Mouse (Mus musculus) midbrain, embryonic 10.5 days (tissue): ENCODE measurements at regions not wholly inside any gene's neighbourhood (a gene's known extent, or its start where the extent isn't known, plus 50 kb on each side); places are given as distances from the start of the nearest gene placed in this dataset.

Experiments
- DNase-seq: peaks from one replicate; pipeline ENCODE4 v3.0.0-alpha.2; 2017; ENCODE audit warnings: low spot score
- H3K27ac ChIP-seq: fragments of 300-500 bp; sonication (generic); replicated peaks from 2 replicates; pipeline ENCODE4 v1.5.1; 2016; ENCODE audit warnings: mild to moderate bottlenecking
- H3K27me3 ChIP-seq: fragments of 300-500 bp; sonication (generic); 2 replicates; pipeline ENCODE4 v1.6.1; 2016; ENCODE audit warnings: low read depth, mild to moderate bottlenecking; ENCODE audit not compliant: poor library complexity, severe bottlenecking
- H3K36me3 ChIP-seq: fragments of 300-500 bp; sonication (generic); 2 replicates; pipeline ENCODE4 v1.6.1; 2016; ENCODE audit warnings: mild to moderate bottlenecking, moderate library complexity
- H3K4me1 ChIP-seq: fragments of 300-500 bp; sonication (generic); 2 replicates; pipeline ENCODE4 v1.6.1; 2016
- H3K4me3 ChIP-seq: fragments of 300-500 bp; sonication (generic); 2 replicates; pipeline ENCODE4 v1.5.1; 2016; ENCODE audit warnings: mild to moderate bottlenecking, moderate library complexity
- H3K9me3 ChIP-seq: fragments of 300-500 bp; sonication (generic); replicated peaks from 2 replicates; pipeline ENCODE4 v1.6.1; 2016; ENCODE audit warnings: mild to moderate bottlenecking
- whole genome bisulfite sequencing: fragments of 180-500 bp; shearing (Covaris S2); methylation state at CpG from one replicate; pipeline ENCODE4 v1.1.7; 2016; 5-methylcytosine and 5-hydroxymethylcytosine counted together

DNA sequence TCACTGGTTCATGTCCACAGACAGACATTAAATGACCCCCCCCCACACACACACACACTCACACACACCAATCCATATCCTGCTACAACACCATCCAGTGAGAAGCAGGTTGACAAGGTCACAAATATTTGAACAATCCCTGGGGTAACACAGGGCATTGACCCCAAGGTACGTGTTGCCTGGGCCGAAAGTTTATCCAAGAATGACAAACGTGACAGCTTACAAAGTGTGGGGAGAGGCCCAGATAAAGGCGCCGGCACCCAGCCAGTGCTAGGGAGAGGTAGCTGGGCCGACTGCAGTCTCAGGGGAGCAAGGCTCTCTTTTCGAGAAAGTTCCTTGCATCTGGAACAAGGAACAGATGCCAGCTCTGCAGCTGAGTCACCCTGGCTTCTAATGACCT, 337.8 kb upstream of the Tbx3 start:
- DNase-seq: no peak
- Histone ChIP-seq H3K27ac (no peak overlapping the region), H3K9me3 (no peaks in the 10 kb centered on the region), H3K4me3 (no peak overlapping the region), H3K27me3 (0 out of 2 replicates have a peak, but pooled peaks cover 2% of the 10 kb centered on the region), H3K36me3 (no peaks in the 10 kb centered on the region), H3K4me1 (no peaks in the 10 kb centered on the region)
- WGBS: 79% methylated on average over 7 of the region's 7 CpGs

DNA sequence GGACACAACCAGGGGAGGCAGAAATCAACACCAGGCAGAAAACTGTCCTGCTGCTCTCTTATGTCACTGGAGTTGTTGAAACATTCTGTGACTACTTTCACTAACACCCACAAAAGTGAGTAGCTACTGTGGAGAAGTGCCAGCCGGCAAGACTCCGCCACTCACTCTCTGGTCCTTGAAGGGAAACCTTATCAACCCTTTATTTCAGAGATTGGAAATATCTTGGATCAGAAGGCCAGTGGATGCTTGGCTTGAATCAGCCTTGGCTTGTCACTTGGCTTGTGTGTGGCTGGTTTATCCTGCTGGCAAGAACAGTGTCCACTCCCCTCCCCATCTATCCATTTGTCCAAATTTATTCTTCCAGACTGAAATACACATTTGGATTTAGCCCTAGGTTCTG, 335.3 kb upstream of the Tbx3 start:
- H3K4me1 ChIP-seq: no peaks in the 10 kb centered on the region
- no peak for DNase-seq
- H3K27ac ChIP-seq: no peak overlapping the region
- no peaks in the 10 kb centered on the region for H3K9me3 ChIP-seq
- 95% methylated on average over 2 of the region's 2 CpGs for whole genome bisulfite sequencing
- 0 out of 2 replicates have a peak, but pooled peaks cover 2% of the 10 kb centered on the region for H3K27me3 ChIP-seq
- no peak overlapping the region for H3K4me3 ChIP-seq
- no peaks in the 10 kb centered on the region for H3K36me3 ChIP-seq

DNA sequence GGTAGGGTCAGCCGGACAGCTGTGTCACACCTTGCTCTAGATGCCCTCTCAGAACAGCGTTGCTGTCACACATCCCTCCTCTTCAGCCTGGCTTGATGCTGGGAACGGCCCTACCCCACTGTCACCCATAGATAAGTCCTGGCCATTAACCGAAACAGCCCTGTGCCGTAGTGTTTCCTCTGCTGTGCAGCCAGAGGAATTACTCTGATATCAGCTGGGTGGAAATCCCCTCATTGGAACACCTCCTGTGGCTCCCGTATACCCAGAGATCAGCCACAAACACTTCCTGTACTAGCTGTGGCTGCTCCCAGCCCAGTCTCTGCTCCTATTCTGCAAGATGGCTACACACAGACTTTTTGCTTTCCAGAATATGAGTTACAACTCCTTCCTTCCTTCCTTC, 334.5 kb upstream of the Tbx3 start:
- no peaks in the 10 kb centered on the region for H3K36me3 ChIP-seq
- no peaks in the 10 kb centered on the region for H3K4me1 ChIP-seq
- H3K9me3 ChIP-seq: no peaks in the 10 kb centered on the region
- H3K4me3 ChIP-seq: no peak overlapping the region
- no peak overlapping the region for H3K27ac ChIP-seq
- no peak for DNase-seq
- H3K27me3 ChIP-seq: 0 out of 2 replicates have a peak, but pooled peaks cover 2% of the 10 kb centered on the region
- 83% methylated on average over 6 of the region's 6 CpGs for WGBS

DNA sequence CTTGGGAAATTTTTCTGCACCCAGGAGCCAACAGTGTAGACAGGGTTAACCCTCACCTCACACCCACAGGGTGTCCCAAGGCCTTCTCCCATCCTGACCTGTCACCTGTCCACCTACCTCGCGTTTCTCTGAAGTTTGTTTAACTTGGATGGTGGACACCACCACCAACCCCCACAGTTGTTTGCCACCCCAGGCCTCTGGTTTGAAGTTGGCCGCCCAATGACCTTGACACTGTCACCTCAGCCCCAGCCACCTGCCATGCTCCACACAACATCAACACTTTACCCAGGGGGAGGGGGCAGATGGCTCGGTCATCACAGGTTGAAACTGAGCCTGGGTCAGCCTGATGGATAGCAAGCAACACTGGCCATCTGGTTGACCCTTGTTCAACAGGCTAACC, 332.7 kb upstream of the Tbx3 start:
- Histone ChIP-seq H3K36me3 (no peaks in the 10 kb centered on the region), H3K27ac (no peak overlapping the region), H3K4me3 (no peak overlapping the region), H3K27me3 (0 out of 2 replicates have a peak, but pooled peaks cover 2% of the 10 kb centered on the region), H3K9me3 (no peaks in the 10 kb centered on the region), H3K4me1 (no peaks in the 10 kb centered on the region)
- no peak for DNase-seq
- WGBS: 90% methylated on average over 4 of the region's 4 CpGs

DNA sequence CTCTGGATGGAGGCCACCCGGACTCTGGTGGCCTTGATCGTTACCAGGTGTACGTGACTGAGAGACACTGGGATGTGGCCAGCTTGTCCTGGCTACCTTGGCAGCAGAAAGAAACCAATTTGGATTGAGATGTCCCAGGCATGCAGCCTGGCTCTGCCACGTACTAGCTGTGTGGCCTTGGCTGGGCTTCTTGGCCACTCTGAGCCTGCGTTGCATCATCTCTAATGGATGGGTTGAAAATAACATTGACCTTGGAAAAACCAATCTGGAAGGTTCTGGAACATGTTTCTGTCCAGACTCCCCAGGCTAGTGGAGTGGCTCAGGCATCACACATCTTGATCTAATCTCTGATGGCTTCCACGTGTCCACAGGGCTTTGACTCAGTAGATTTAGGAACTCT, 331.8 kb upstream of the Tbx3 start:
- H3K36me3 ChIP-seq: no peaks in the 10 kb centered on the region
- no peak overlapping the region for H3K4me3 ChIP-seq
- DNase-seq: no peak

DNA sequence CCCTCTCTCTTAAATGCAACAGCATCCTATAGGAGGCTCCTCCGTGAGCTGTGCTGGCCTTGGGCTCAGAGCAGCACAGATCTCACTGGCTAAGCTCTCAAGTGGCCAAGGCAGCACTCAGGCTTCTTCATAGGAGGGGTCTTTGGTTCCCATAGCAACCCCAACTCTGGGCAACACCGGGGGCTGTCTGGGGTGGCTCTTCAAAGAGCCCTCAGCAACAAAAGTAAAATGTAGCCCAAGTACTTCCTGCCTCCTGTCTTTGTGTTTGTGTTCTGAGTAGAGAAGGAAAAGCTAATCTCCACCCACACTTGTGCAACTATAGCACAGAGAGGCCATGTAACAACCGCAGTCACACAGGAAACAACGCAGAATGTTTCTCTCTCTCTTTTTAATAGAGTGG, 322.2 kb upstream of the Tbx3 start:
- Histone ChIP-seq H3K4me1 (peaks cover 12% of the 10 kb centered on the region), H3K27me3 (0 out of 2 replicates have a peak, but pooled peaks cover 12% of the 10 kb centered on the region), H3K36me3 (no peaks in the 10 kb centered on the region), H3K9me3 (no peaks in the 10 kb centered on the region), H3K27ac (peak overlapping the region; percentile 30), H3K4me3 (no peak overlapping the region)
- 45% methylated on average over 4 of the region's 4 CpGs for WGBS
- peak; percentile 20 for DNase-seq

More for the DNA sequence above, 331.8 kb upstream of the Tbx3 start:
- Histone ChIP-seq H3K9me3 (no peaks in the 10 kb centered on the region), H3K4me1 (no peaks in the 10 kb centered on the region), H3K27ac (no peak overlapping the region), H3K27me3 (0 out of 2 replicates have a peak, but pooled peaks cover 2% of the 10 kb centered on the region)
- 95% methylated on average over 6 of the region's 6 CpGs for WGBS

DNA sequence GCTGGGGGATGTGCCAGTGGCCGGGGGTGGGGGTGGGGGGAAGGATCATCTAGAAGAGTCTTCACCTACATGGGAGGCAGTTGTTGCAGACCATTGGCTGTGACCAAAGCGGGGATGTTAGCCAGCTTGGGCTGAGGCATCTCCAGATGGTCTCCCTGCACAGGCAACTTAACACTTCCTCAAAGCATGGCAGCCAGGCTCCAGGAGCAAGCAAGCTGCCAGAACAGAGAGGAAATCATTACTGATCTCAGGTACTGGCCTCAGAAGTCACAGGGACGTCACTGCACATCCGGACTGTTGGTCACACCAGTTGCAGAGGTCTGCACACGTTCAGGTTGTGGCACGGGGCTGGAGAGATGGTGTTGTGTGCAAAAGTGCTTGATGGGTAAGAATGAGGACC, 321.1 kb upstream of the Tbx3 start:
- H3K27me3 ChIP-seq: 0 out of 2 replicates have a peak, but pooled peaks cover 12% of the 10 kb centered on the region

DNA sequence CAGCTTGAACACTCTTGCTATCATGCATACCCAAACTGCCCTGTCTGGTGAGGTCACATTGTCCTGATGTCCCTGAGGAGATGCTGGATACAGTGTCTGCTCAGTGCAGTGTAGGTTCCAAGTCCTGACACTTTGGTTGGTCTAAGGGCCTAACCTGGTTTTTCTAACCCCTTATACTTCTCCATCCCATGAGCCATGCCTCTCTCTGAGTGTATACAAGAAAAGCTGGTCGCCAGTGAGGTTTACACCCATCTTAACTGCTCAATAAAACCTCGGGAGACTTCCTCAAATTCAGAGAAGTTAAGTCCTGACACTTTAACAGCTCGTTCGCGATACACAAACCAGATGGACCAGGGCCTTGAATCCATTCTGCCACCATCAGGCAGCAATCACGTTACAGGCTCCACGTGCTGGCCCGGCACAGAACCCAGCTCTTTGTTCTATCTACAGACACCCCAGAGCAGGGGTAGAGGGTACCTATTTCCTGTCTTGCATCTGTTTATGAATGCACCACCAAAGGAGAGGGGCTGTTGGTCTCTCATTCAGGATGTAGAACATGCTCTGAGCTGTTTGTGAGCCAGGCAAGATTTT, 320.0 kb upstream of the Tbx3 start:
- 85% methylated on average over 8 of the region's 8 CpGs for WGBS
- Histone ChIP-seq H3K4me1 (peaks cover 12% of the 10 kb centered on the region), H3K4me3 (no peak overlapping the region), H3K27me3 (0 out of 2 replicates have a peak, but pooled peaks cover 12% of the 10 kb centered on the region), H3K27ac (no peak overlapping the region), H3K9me3 (no peaks in the 10 kb centered on the region), H3K36me3 (no peaks in the 10 kb centered on the region)
- no peak for DNase-seq

More for the DNA sequence above, 321.1 kb upstream of the Tbx3 start:
- Histone ChIP-seq H3K4me3 (no peak overlapping the region), H3K27ac (no peak overlapping the region), H3K36me3 (no peaks in the 10 kb centered on the region), H3K9me3 (no peaks in the 10 kb centered on the region), H3K4me1 (peaks cover 12% of the 10 kb centered on the region)
- WGBS: 85% methylated on average over 6 of the region's 6 CpGs
- no peak for DNase-seq

DNA sequence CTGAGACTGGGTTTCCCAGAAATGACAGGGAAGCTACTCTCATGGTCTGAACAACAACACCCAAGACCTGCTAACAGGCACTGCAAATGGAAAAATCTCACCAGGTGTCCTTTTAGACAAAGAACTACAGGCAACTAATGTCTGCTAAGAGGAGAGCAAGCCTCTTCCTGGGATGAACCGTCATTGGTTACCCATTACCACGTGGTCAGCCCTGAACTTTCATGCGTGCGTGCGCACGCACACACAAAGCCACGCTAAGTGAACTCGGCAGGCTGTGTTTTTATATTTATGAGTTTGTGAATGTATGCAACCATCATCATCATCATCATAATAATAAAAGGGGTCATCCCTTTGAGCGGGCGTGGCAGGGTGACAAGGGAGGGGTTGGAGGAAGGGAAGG, 315.0 kb upstream of the Tbx3 start:
- Histone ChIP-seq H3K9me3 (no peaks in the 10 kb centered on the region), H3K27me3 (no peaks in the 10 kb centered on the region), H3K36me3 (no peaks in the 10 kb centered on the region), H3K4me3 (no peak overlapping the region), H3K4me1 (no peaks in the 10 kb centered on the region), H3K27ac (no peak overlapping the region)
- no peak for DNase-seq
- 92% methylated on average over 10 of the region's 10 CpGs for WGBS

DNA sequence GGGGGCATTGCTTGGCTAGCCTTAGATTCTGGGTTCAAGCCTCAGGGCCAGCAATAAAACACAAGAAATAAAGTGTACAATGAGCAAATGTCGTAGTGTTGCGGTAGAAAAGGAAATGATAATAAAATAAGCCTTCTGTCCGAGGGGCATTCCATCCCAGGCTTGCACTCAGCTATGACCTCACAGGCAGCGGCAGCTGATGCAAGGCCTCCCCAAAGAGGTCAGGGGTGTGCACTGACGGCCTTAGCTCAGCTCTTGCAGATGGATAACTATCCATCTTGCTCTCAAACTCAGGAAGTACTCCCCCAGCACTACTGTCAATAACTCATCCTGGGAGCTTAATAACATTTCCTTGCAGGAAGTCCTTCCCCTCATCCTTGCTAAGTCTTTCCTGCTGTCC, 314.4 kb upstream of the Tbx3 start:
- H3K9me3 ChIP-seq: no peaks in the 10 kb centered on the region
- H3K36me3 ChIP-seq: no peaks in the 10 kb centered on the region
- no peak overlapping the region for H3K27ac ChIP-seq
- no peaks in the 10 kb centered on the region for H3K27me3 ChIP-seq
- no peaks in the 10 kb centered on the region for H3K4me1 ChIP-seq
- 86% methylated on average over 5 of the region's 5 CpGs for WGBS
- no peak for DNase-seq
- no peak overlapping the region for H3K4me3 ChIP-seq

DNA sequence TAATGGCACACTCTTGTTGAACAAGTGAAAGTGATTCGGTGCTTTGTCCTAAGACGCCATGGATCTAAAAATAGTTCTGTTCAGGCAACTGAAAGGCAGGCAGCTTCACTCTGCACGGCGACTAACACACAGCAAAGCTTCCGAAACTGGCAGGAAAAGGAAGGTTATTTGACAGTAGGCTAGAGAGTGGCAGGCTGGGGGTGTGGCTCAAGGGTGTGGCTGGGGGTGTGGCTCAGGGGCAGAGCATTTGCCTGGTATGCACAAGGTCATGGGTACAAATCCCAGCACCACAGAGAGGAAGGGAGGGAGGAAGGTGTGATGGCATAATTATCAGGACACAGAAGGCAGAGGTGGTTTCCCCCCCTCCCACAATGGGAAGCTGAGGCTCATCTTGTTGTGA, 310.8 kb upstream of the Tbx3 start:
- Histone ChIP-seq H3K27ac (no peak overlapping the region), H3K9me3 (no peaks in the 10 kb centered on the region), H3K27me3 (peaks cover 21% of the 10 kb centered on the region), H3K36me3 (no peaks in the 10 kb centered on the region), H3K4me3 (no peak overlapping the region), H3K4me1 (no peaks in the 10 kb centered on the region)
- DNase-seq: no peak
- WGBS: 77% methylated on average over 5 of the region's 5 CpGs

DNA sequence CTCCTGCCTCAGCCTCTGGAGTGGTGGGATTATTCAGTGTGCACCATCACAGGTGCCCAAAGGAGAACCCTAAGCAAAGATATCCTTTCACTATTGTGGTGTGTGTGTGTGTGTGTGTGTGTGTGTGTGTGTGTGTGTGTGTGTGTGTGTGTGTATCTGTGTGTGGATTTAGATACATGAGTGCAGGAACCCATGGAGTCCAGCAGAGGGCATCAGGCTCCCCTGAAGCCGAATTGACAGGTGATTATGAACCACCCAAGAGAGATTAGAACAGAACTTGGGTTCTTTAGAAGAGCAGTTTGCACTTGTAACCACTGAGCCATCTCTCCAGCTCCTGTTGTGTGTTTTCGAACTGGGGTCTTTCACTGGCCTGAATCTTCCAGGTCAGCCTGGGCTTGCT, 310.1 kb upstream of the Tbx3 start:
- Histone ChIP-seq H3K27ac (no peak overlapping the region), H3K9me3 (no peaks in the 10 kb centered on the region), H3K4me1 (no peaks in the 10 kb centered on the region), H3K27me3 (peaks cover 23% of the 10 kb centered on the region), H3K4me3 (no peak overlapping the region), H3K36me3 (no peaks in the 10 kb centered on the region)
- no peak for DNase-seq
- 95% methylated on average over 2 of the region's 2 CpGs for WGBS

DNA sequence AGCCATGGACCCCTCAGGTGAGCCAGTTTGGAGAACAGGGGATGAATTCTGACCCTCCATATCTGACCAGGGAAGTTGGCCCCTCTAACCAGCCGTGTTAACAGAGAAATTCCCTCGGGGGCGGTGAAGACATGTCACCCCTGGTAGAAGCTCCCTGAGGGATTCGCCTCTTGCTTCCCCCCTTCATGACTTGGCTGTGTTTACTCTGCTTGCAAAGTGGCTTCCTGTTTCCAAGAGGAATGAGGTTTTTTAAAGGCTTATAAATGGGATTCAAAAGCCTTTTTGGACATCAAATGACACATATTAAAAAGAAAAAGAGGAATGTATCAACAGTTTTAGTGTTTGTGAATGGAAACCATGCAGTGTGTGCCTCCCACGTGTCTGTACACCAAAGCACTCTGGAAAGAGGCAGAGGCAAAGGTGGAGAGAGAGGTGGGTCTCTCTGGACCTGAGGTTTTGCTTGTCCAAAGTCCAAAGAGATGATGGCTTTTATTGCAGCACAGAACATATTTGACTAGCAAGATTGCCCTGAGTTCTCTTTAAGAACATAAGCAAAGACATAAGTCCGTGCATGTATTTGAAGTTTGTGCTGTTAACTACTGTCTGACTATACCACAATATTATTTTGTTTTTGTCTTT, 308.9 kb upstream of the Tbx3 start:
- Histone ChIP-seq H3K27ac (no peak overlapping the region), H3K9me3 (no peaks in the 10 kb centered on the region), H3K36me3 (no peaks in the 10 kb centered on the region), H3K4me1 (no peaks in the 10 kb centered on the region), H3K27me3 (peaks cover 35% of the 10 kb centered on the region), H3K4me3 (no peak overlapping the region)
- 84% methylated on average over 6 of the region's 6 CpGs for WGBS
- DNase-seq: no peak
